Mouse (Mus musculus): ENCODE data around the gene Pclo.
"Not testable (repeated sequence)": the region's sequence is repeated elsewhere in the genome, so short reads cannot be mapped to it uniquely, and the experiment has no call there.

The Pclo gene

GRCm38 (mm10) chr5:14514631-14515523 lies at the start of gene Pclo:
Gene Pclo, plus strand, starts transcription at chr5:14514918.
- DNase-seq, result peak in 1 of 2 experiments; percentile 3

DNA sequence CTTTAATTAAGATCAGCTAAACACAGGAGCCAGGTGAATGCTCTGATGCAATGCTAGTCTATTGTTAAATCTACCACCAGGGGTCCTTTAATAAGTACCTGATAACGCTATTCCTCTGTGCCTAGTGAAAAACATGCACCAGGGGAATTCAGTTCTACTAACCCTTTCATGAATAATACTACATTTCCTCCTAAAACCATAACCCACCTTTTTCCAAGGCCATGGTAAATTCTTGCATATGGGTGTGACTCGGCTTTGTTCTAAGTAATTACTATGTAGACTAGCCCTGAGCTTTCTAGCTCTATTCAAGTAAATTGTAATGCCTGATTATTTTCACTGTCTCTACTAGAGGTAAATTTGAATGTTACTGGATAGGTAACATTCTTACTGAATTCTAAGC lies 20.3 kb upstream of the Pclo start:
- DNase-seq, result not testable (repeated sequence)

DNA sequence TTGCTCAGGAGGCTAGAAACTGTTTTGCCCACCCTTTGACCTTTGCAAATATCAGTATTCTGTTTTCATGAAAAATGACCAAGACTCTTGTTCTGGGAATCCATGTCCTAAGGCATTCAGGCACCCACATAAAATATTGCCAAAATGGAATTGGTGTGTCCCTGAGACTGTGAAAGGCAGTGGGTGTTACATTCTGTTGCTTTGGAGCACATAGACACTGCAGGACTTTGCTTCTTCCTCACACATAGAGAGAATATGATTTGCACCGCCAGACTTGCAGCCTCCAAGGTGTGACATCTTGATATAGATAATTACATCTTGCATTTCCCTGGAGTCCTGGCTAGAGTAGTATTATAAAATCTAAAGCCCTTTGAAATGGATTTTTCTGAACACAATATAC lies 6.2 kb upstream of the Pclo start:
- no peak for DNase-seq

- no peak for DNase-seq
These were observed 5.1 kb upstream of the Pclo start for GRCm38 (mm10) chr5:14509621-14510020.

- no peak for DNase-seq
These were observed 3.6 kb downstream of the Pclo start for GRCm38 (mm10) chr5:14518131-14518832.

DNA sequence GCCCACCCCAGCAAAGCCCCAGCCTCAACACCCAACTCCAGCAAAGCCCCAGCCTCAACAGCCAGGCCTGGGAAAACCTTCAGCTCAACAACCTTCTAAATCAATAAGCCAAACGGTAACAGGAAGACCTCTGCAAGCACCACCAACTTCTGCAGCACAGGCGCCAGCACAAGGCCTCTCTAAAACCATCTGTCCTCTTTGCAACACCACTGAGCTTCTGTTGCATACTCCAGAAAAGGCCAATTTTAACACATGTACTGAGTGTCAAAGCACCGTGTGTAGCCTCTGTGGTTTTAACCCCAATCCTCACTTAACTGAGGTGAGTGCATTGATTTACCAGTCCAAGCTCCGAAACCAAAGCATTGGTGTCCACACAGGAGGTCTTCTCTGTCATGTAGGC lies 7.3 kb downstream of the Pclo start:
- no peak for DNase-seq

DNA sequence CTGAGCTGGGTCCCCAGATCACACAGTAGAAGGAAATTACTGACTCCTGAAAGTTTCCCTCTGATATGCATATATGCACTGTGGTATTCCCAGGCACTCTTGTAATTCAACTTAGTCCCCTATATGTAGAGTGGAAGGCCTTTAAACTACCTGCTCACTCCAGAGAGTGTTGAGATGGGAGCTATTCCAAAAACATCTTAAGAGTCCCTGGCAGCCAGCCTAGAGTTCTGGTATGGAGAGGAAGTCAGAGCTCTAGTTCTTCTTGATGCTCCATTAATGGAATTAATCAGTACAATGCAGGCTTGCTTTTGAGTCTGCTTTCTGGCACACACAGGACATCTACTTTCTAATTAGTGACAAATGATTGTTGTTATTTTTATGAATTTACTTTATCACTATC lies 11.3 kb downstream of the Pclo start:
- DNase-seq, result no peak

DNA sequence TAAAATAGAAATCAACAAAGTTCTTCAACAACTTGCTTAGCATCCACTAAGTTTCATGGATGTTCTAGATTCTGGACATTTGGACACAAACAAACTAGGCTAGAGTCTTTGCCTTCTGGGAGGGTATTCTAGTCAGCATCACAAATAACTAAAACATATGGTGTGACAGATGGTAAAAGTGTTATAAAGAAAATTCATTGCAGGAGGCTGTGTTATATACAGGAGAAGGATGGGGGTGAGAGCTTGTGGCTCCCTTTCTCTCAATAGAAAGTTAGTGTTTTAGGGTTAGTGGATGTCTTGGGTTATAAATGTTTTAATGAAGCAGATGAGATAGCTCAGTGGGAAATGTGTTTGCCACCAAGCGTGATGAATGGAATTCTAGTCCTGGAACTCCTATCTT lies 13.1 kb downstream of the Pclo start:
- DNase-seq, result no peak

GRCm38 (mm10) chr5:14531906-14532305 lies 17.2 kb downstream of the Pclo start:
- DNase-seq, result no peak

GRCm38 (mm10) chr5:14539346-14539745 lies 24.6 kb downstream of the Pclo start:
- DNase-seq, result no peak

GRCm38 (mm10) chr5:14539961-14540627 lies 25.4 kb downstream of the Pclo start:
- DNase-seq, result no peak

- no peak for DNase-seq
These were observed 60.9 kb downstream of the Pclo start for GRCm38 (mm10) chr5:14575626-14576025.

- DNase-seq, result no peak
These were observed 76.8 kb downstream of the Pclo start for GRCm38 (mm10) chr5:14591479-14591878.

GRCm38 (mm10) chr5:14595426-14596013 lies 80.8 kb downstream of the Pclo start:
- no peak for DNase-seq

DNA sequence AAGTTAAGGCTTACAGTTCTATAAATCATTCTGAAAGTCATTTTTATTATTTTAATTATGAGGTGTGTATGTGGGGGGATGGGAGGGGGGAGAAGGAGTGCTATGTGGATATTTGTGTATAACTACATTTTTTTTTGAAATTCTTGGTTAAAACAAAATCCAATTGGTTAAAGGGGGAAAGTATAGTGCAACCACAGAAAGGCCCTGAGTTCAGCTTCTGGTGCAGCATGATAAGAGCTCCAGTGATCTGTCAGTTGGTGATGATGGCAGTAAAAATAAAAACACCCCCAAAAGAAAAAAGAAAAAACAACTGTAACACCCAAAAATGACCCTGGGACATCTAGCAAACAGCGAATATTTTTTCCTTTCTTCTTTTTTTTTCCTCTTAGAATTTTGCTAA lies 93.6 kb downstream of the Pclo start:
- no peak for DNase-seq

- no peak for DNase-seq
These were observed 106.4 kb downstream of the Pclo start for GRCm38 (mm10) chr5:14621146-14621545.

DNA sequence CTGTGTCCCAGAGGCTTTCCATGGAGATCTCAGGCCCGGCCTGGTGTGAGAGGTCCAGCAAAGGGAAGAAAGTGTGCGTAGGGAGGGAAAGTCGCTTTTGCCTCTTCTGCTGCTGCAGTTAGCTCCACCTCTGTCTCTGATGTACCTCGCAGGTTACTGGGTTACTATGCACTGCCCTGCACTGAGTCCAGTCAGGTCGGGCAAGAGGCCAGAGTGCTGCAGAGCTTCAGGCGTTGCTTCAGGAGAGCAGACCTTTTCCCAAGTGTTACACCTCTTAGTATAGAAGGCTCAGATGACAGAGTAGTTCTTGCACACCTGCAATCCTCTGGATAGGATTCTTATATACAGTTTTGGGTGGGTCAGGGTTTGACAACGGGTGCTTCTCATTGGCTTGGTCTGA lies 108.6 kb downstream of the Pclo start:
- DNase-seq, result no peak

GRCm38 (mm10) chr5:14641260-14641659 lies 126.5 kb downstream of the Pclo start:
- no peak for DNase-seq

GRCm38 (mm10) chr5:14645856-14646255 lies 131.1 kb downstream of the Pclo start:
- no peak for DNase-seq

- DNase-seq, result no peak
These were observed 145.9 kb downstream of the Pclo start for GRCm38 (mm10) chr5:14660637-14661036.

DNA sequence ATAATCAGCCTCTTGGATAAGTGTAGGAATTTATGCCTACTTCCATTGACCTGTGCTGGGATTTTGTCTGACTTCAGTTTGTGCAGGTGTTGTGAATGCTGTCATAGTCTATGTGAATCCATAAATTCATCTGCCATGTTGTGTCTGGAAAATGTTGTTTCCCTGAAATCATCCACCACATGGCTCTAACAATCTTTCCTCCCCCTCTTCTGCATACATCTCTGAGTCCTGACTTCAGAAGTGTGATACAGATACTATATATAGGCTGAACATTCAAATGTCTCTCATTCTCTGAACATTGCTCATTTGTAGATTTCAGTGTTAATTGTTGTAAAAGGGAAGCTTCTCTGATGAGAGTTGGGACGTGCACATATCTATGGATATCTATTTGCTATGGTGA lies 147.5 kb downstream of the Pclo start:
- DNase-seq, result no peak

DNA sequence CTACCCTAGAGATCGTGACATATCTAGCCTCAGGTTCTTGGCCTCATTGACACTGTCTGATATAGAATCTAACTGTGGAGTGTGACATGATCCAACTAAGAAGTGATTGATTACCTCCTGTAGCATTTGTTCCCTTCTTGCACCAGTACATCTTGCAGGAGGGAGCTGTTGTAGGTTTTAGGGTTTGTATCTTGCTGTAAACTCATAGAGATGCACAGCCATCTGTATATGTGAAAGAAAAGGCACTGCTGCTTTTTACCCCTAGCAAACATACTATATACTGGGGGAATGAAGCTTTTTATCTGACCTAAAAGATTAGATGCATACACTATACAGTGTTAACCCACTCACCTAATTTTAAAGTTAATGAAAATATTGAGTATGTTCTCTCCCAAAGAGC lies 147.9 kb downstream of the Pclo start:
- no peak for DNase-seq

GRCm38 (mm10) chr5:14680419-14680818 lies 165.7 kb downstream of the Pclo start:
- DNase-seq, result no peak

Data from thymus, adult 18-20 months (tissue).